Mouse (Mus musculus) naive thymus-derived CD4-positive, alpha-beta T cell, adult 2 months (primary cell): ENCODE results near the gene Glt28d2.

Experiments used
- DNase-seq: peaks from one replicate; pipeline ENCODE4 v3.0.0-alpha.2; 2011; ENCODE audit warnings: low read depth

The Glt28d2 gene

DNA sequence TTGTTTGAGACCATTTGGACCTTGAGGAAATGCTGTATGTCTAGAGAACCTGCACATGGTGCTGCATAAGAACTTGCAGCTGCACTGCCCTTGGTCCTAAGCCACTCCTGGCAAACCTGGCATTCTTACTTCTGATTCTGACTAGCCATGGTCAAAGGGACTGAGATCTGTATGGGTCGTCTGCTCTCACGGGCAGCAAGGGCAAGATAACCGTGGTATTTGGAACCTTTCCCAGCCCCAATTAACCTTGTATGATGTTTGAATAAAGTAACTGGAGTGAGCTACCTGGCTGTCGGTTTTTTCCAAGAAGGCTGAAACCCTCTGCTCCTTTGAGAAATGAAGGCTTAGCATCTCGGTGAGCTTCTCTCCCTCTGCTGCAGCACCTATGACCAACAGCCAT, 8.4 kb downstream of the Glt28d2 start:
- no peak for DNase-seq

DNA sequence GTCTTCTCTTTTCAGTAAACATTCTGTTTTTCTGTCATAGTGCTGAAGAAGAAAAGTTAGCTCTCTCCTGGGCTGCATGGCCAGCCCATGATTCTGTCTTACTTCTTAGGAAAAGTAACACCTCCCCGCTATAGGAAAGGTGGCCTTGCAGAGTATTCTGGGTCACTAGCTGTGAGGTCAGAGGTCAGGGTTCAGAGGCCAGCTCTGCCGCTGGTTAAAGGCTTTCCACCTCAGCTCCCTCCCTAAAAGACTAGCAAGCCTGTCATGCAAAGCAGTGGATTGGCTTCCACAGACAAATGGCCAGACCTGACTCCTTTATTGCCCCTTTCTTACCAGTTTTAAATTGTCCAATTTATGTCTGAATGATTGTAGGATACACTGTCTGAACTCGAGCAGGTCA, 23.3 kb downstream of the Glt28d2 start:
- DNase-seq, result no peak

DNA sequence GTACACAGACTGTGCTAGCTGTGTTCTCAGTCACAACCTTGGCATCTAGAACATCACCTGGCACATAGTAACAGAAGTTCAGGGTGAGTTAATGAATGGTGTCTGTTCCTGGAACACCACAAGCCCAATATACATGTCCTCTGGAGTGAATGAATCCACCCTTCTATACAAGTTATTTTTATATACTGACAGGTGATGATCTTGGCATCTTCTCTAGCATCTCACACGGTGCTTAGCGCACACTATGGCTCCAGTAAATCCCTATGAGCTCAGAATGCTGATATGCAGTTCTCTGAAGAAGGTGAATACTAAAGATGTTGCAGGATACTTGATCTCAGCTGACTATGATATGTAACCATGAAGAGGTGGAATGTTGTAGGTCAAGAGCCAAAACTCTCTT, 24.4 kb downstream of the Glt28d2 start:
- DNase-seq, result no peak

DNA sequence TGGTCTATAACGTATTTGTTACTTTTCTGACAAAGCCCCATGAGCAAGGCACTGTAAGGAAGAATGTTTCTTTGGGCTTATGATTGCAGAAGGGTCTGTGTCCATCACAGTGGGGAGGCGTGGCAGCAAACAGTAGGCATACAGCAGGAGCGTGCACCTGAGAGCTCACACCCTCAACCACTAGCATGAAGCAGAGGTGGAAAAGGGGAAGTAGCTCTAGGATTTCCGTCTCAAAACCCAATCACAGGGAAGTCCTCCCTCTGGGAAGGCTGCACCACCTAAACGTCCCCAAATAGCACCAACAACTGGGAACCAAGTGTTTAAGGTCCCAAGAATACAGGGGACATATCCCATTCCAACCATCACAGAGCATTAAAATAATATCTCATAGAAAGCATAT, 26.3 kb downstream of the Glt28d2 start:
- DNase-seq, result no peak

- no peak for DNase-seq
Measured at GRCm38 (mm10) chr3:85859311-85859710, 28.0 kb downstream of the Glt28d2 start.

DNA sequence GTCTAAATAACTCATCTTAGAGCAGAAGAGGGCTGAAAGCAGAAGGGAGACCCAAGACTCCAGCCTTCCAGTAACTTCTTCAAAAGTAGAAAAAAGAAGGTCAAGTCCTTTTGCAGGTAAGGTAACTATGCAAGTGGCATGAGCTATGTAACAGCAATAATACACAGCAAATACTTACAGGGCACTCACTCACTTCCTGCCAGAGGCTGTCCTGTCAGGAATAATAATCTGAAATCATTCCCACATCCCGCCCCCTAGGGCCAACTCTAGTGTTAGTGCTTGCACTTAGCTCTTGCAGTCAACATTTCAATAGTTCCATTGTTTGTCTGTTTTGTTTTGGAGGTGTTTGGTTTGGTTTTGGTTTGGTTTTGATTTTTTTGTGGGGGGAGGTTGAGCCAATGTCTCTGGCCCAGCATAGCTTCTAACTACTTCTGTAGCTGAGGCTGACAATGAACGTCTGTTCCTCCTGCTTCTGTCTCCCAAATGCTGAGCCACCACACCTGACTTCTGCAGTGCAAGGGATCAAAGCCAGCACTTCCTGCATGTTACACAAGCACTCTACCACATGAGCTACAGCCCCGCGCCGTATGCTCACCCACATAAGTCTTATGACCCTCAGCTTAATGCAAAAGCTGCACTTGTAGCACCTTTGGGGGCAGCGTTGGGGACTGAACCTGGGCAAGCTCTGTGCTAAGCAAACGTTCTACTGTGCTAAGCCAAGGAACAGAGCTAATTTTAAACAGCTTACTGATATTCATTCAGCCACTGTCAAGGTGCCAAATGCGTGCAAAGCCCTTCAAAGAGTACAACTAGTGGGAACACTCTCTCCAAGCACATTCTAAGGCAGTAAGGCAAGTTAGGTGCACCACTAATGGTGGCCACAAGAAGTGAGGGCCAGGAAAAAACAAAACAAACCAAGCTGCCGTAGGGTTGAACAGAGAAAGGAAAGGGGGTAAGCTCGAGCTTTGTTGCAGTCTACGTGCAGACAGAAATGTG, 28.9 kb downstream of the Glt28d2 start:
- no peak for DNase-seq

DNA sequence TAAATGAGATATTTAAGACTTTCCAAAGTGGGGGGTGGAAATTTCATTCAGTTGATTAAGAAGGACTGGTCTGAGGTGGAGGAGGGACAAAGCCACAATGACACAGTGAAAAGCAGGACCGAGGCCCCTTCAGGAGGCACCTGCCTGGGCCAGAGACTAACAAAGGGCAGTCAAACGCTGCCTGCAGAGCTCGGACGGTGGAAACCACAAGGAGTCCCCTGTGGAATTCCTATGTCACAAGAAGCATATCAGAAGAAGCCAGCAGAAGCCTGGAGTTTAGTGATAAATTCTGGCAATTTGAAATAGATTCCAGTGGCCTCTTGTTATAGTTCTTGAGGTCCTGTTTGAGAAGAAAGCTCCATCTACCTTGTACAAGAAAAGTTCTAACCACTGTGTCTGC, 30.2 kb downstream of the Glt28d2 start:
- no peak for DNase-seq

DNA sequence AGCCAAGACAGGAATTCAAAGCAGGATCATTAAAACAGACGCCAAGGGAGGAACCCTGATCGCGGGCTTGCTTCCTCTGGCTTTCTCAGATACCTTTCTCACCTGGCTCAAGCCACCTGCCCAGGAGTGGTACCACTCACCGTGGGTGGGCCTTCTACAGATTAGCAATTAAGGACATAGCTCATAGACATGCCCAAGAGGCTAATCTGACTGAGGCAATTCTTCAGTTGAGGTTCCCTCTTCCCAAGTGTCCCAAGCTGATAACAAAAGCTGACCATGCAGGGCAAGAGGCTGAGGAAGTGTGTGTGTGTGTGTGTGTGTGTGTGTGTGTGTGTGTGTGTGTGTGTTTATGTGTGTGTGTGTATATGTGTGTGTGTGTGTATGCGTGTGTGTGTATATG, 31.4 kb downstream of the Glt28d2 start:
- no peak for DNase-seq

DNA sequence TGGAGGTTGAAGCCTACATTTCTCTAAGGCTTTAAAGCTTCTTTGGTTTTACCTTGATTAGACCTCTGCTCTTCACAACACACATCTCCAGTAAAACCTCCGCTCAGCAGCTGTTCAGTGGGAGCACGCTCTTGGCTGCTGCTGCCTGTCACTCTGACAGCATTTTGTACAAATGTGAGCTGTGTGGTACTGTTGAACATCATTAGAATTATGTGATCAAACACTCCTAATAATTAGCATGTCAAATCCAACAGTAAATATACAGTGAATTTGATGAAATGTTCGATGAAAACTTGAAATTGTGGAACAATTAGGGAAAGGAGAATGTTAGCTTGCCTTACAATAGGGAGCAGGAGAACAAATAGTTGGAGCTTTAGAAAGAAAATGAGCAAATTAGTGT, 32.3 kb downstream of the Glt28d2 start:
- no peak for DNase-seq

GRCm38 (mm10) chr3:85854143-85854542, 33.2 kb downstream of the Glt28d2 start:
- no peak for DNase-seq

GRCm38 (mm10) chr3:85853715-85854114, 33.6 kb downstream of the Glt28d2 start:
- no peak for DNase-seq

GRCm38 (mm10) chr3:85850079-85850478, 37.2 kb downstream of the Glt28d2 start:
- no peak for DNase-seq

- no peak for DNase-seq
Measured at GRCm38 (mm10) chr3:85846316-85846715, 41.0 kb downstream of the Glt28d2 start.

- no peak for DNase-seq
Measured at GRCm38 (mm10) chr3:85845341-85845740, 42.0 kb downstream of the Glt28d2 start.

GRCm38 (mm10) chr3:85842881-85843218, 44.5 kb downstream of the Glt28d2 start:
- DNase-seq, result no peak

DNA sequence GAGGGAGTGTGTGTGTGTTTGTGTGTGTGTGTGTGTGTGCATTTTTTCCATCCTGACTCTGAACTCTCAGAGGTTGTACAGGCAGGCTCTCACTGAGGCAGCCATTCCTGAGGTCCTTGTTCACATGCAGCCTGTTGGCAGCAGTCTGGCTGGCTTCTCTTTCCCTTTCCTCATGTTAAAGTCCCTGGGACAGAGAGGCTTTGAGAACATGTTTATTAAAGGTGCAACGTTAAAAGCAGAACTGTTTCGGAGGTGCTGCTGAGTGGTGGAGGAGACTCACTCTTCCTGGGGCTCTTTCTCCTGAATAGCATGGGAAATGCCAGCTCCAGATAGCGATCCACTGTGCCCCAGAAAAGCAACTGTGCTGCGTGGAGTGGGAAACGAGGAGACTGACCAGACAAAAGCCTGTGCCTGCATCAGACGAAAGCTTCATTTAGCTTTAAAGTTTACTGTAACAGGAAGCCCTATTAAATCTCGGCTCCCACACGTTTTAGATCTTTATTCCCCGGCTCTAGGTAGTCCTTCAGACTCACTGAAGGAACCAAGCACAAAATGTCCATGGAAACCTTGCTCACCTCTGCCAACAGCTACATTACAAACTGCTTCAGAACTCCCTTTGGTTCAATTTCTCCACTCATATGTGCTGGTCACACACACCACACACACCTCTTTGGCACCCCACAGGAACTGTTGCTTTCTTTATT, 45.0 kb downstream of the Glt28d2 start:
- no peak for DNase-seq

DNA sequence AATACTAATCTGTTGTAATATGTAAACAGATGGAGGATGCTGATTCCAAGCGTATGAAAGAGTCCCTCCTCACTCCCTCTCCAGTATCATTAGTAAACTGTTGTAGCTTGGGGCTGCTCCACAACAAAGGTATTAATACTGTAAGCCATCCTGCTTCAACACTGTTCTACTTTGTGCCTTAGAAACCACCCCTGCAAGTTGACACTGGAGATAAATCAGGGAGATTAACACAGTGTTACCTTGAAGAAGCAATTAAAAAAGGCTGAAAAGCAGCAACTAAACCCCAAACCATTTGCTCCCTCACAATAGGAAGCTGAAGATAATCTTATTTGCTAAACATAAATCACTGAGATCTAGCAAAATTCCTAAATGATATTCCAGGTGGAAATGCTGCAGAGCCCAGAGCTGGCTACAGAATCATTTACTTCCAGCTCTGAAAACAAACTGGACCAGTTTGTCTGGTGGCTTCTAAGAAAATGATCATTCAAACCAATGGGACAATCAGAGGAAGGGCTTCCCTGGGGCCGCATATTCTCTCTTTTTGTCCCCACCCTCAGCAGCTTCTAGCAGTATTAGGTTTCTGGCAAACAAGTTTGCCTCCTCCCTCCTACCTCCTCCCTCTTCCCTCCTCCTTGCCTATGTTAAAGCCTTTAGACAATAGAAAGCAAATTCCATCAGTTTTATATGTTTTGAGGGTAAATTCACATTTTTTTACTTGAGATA, 45.7 kb downstream of the Glt28d2 start:
- no peak for DNase-seq

DNA sequence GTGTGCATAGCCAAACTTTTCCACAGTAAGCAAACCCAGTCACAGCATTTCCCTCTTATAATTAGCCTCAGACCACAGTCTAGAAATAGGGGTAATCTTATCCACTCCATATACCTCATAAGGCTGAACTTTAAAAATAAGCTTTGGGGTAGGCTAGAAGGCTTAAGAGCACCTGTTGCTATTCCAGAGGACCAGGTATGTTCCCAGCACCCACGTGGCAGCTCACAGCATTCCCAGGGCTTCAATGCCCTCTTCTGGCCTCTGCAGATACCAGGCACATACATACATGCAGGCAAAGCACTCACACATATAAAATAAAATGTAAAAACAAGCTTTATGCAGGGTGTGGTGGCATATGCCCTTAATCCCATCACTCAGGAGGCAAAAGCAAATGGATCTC, 53.7 kb downstream of the Glt28d2 start:
- DNase-seq, result no peak

- DNase-seq, result no peak
Measured at GRCm38 (mm10) chr3:85832490-85833155, 54.7 kb downstream of the Glt28d2 start.

GRCm38 (mm10) chr3:85831785-85832184, 55.5 kb downstream of the Glt28d2 start:
- no peak for DNase-seq

DNA sequence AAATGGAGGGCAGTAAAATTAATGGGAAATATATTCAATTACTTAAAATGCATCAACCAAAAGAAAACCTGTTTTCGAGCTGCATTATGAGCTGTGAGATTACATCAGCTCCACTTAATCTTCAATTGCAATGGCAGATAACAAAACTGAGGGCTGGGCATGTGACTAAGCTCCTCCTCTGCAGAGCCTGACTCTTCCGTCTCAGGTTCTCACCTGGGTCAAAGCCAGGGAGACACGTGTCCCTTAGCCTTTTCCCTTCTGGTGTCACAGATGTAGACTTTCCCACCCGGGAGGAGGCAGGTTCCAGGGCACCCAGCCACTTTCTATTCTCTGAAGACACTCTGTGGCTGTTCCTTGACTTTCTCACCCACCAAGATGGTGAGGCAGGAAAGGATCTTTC, 58.3 kb downstream of the Glt28d2 start:
- DNase-seq, result no peak

DNA sequence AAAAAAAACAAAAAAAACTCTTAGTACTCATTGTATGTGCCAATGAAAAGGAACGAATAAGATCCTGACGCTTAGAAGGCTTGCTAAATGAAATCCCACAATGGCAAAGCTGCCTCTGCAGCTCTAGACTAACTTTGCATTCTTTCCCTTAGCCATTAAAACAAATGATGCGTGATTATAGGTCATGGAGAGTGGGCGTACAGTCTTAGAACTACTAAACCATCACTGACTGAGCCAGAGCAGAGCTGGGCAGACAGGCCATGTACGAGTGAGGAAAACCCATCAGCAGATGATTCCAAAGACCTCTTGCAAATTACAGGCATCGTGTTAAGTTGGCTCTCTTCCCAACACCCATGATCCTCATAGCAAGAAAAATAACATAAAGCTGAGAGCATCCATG, 59.5 kb downstream of the Glt28d2 start:
- DNase-seq, result no peak
